Mouse (Mus musculus): ENCODE measurements around the gene Cbx4. TPM values are rescaled to one million over a fixed set of nuclear protein-coding genes. Genes with fewer than 3 reads are reported as not detected.
"Not testable (repeated sequence)": the region's sequence is repeated elsewhere in the genome, so short reads cannot be mapped to it uniquely, and the experiment has no call there.

The Cbx4 gene
- total RNA-seq, 2 experiments from 2014 or later, result 14.0 to 14.8 TPM

- intact Hi-C loops (cut with DNase I), result no loop called here
- DNase-seq (ENCODE audit: low spot score), result no peak
Measured at GRCm38 (mm10) chr11:119116992-119117391, 31.0 kb upstream of the Cbx4 start.

GRCm38 (mm10) chr11:119112721-119113120 lies 26.7 kb upstream of the Cbx4 start:
- no peak for DNase-seq (ENCODE audit: low spot score)
- intact Hi-C loops (cut with DNase I), result no loop called here

GRCm38 (mm10) chr11:119111345-119111744 lies 25.3 kb upstream of the Cbx4 start:
- DNase-seq (ENCODE audit: low spot score), result no peak
- intact Hi-C loops (cut with DNase I), result no loop called here

- intact Hi-C loops (cut with DNase I), result no loop called here
- no peak for DNase-seq (ENCODE audit: low spot score)
Measured at GRCm38 (mm10) chr11:119109415-119110071, 23.5 kb upstream of the Cbx4 start.

- intact Hi-C loops (cut with DNase I), result no loop called here
Measured at GRCm38 (mm10) chr11:119108573-119109263, 22.7 kb upstream of the Cbx4 start.

GRCm38 (mm10) chr11:119106289-119106688 lies 20.3 kb upstream of the Cbx4 start:
- intact Hi-C loops (cut with DNase I), result no loop called here
- DNase-seq (ENCODE audit: low spot score), result no peak

More at GRCm38 (mm10) chr11:119108573-119109263, 22.7 kb upstream of the Cbx4 start:
- no peak for DNase-seq (ENCODE audit: low spot score)

GRCm38 (mm10) chr11:119105748-119106147 lies 19.7 kb upstream of the Cbx4 start:
- no peak for DNase-seq (ENCODE audit: low spot score)
- intact Hi-C loops (cut with DNase I), result no loop called here

- intact Hi-C loops (cut with DNase I), result no loop called here
- DNase-seq (ENCODE audit: low spot score), result no peak
Measured at GRCm38 (mm10) chr11:119105071-119105609, 19.1 kb upstream of the Cbx4 start.

GRCm38 (mm10) chr11:119103991-119104390 lies 18.0 kb upstream of the Cbx4 start:
- intact Hi-C loops (cut with DNase I), result no loop called here
- DNase-seq (ENCODE audit: low spot score), result no peak

GRCm38 (mm10) chr11:119100355-119100754 lies 14.3 kb upstream of the Cbx4 start:
- DNase-seq (ENCODE audit: low spot score); intact Hi-C loops (cut with DNase I): not testable (repeated sequence)

GRCm38 (mm10) chr11:119098202-119098601 lies 12.2 kb upstream of the Cbx4 start:
- intact Hi-C loops (cut with DNase I), result no loop called here
- DNase-seq (ENCODE audit: low spot score), result no peak

- intact Hi-C loops (cut with DNase I), result no loop called here
- no peak for DNase-seq (ENCODE audit: low spot score)
Measured at GRCm38 (mm10) chr11:119095441-119095840, 9.4 kb upstream of the Cbx4 start.

- DNase-seq (ENCODE audit: low spot score), result no peak
- intact Hi-C loops (cut with DNase I), result loop anchor here (2.0 kb wide), 1 partner anchor 31 kb away; no protein-coding TSS in a partner anchor
Measured at GRCm38 (mm10) chr11:119093322-119093721, 7.3 kb upstream of the Cbx4 start.

- DNase-seq (ENCODE audit: low spot score), result no peak
- intact Hi-C loops (cut with DNase I), result loop anchor here (2.0 kb wide), 1 partner anchor 33 kb away; no protein-coding TSS in a partner anchor
Measured at GRCm38 (mm10) chr11:119092286-119092685, 6.3 kb upstream of the Cbx4 start.

- DNase-seq (ENCODE audit: low spot score), result no peak
- intact Hi-C loops (cut with DNase I), result no loop called here
Measured at GRCm38 (mm10) chr11:119091598-119091991, 5.6 kb upstream of the Cbx4 start.

GRCm38 (mm10) chr11:119090961-119091597 lies 5.1 kb upstream of the Cbx4 start:
- intact Hi-C loops (cut with DNase I), result no loop called here
- peak; percentile 66 for DNase-seq (ENCODE audit: low spot score)

- intact Hi-C loops (cut with DNase I), result no loop called here
- no peak for DNase-seq (ENCODE audit: low spot score)
Measured at GRCm38 (mm10) chr11:119090076-119090960, 4.3 kb upstream of the Cbx4 start.

- intact Hi-C loops (cut with DNase I), result no loop called here
- DNase-seq (ENCODE audit: low spot score), result no peak
Measured at GRCm38 (mm10) chr11:119089235-119090075, 3.4 kb upstream of the Cbx4 start.
